Comparison of ENCODE assay signal across 8 mouse cellular contexts in genomic region chr10:71292254-71292653, GRCm38 (mm10). TPM values are rescaled to one million over a fixed set of nuclear protein-coding genes. Genes with fewer than 3 reads are reported as not detected.
DNase-seq lines count a peak whose midpoint lies in the region; ATAC-seq lines count a peak whose summit lies in the region.

No protein-coding gene starts in this region.

- 0 out of 2 replicates have a peak overlapping the region, but pooled peaks have one; percentile 26 for H3K4me2 ChIP-seq in forebrain, embryonic 11.5 days (ENCODE audit: low read depth, low read length, severe bottlenecking)
- no peak overlapping the region for H3K4me2 ChIP-seq in forebrain, embryonic 16.5 days (ENCODE audit: low read length)
- no peak overlapping the region for H3K4me2 ChIP-seq in hindbrain, embryonic 11.5 days (replicated peaks; ENCODE audit: low read depth, low read length)

- ATAC-seq in forebrain, embryonic 11.5 days (replicated peaks; ENCODE audit: low FRiP score): peak; percentile 53; the same call in 1 of the 2 replicates
- ATAC-seq in forebrain, embryonic 16.5 days: no peak
- peak; percentile 61 for ATAC-seq in hindbrain, embryonic 11.5 days (ENCODE audit: low FRiP score)
- no peak for ATAC-seq in erythroid progenitor cell, adult 5-6 weeks (replicated peaks; ENCODE audit: low FRiP score, poor library complexity, severe bottlenecking)

- WGBS in forebrain, embryonic 11.5 days: 41% methylated on average over 3 of the region's 11 CpGs
- WGBS in forebrain, embryonic 16.5 days: 16% methylated on average over 5 of the region's 11 CpGs
- WGBS in hindbrain, embryonic 11.5 days: 40% methylated on average over 3 of the region's 11 CpGs

- H3K4me3 ChIP-seq in forebrain, embryonic 11.5 days (ENCODE audit: low read depth, low read length): no peak overlapping the region
- H3K4me3 ChIP-seq in forebrain, embryonic 16.5 days (replicated peaks; ENCODE audit: low read length): no peak overlapping the region
- H3K4me3 ChIP-seq in hindbrain, embryonic 11.5 days (ENCODE audit: low read depth, low read length): no peak overlapping the region

- H3K27ac ChIP-seq in forebrain, embryonic 11.5 days (ENCODE audit: low read depth, low read length): no peak overlapping the region
- no peak overlapping the region for H3K27ac ChIP-seq in forebrain, embryonic 16.5 days (ENCODE audit: low read length)
- H3K27ac ChIP-seq in hindbrain, embryonic 11.5 days (ENCODE audit: low read depth, low read length): no peak overlapping the region

- no peak overlapping the region for H3K9ac ChIP-seq in forebrain, embryonic 11.5 days (ENCODE audit: low read length)
- H3K9ac ChIP-seq in forebrain, embryonic 16.5 days (replicated peaks; ENCODE audit: low read depth, low read length): no peak overlapping the region
- no peak overlapping the region for H3K9ac ChIP-seq in hindbrain, embryonic 11.5 days (ENCODE audit: low read depth, low read length)

- peaks cover 2% of the 10 kb centered on the region; the same call in 1 of the 2 replicates for H3K4me1 ChIP-seq in forebrain, embryonic 11.5 days (replicated peaks; ENCODE audit: control insufficient read depth, insufficient read depth, low read length)
- H3K4me1 ChIP-seq in forebrain, embryonic 16.5 days (replicated peaks; ENCODE audit: control insufficient read depth, insufficient read depth, low read length): 0 out of 2 replicates have a peak, but pooled peaks cover 3% of the 10 kb centered on the region
- H3K4me1 ChIP-seq in hindbrain, embryonic 11.5 days (replicated peaks; ENCODE audit: control insufficient read depth, insufficient read depth, low read length): no peaks in the 10 kb centered on the region

- no peaks in the 10 kb centered on the region for H3K9me3 ChIP-seq in forebrain, embryonic 11.5 days (ENCODE audit: control insufficient read depth, low read length)
- no peaks in the 10 kb centered on the region for H3K9me3 ChIP-seq in forebrain, embryonic 16.5 days (ENCODE audit: control insufficient read depth, low read length)
- H3K9me3 ChIP-seq in hindbrain, embryonic 11.5 days (ENCODE audit: control insufficient read depth, low read length): no peaks in the 10 kb centered on the region

- H3K36me3 ChIP-seq in forebrain, embryonic 11.5 days (ENCODE audit: control insufficient read depth, insufficient read depth, low read length): no peaks in the 10 kb centered on the region
- no peaks in the 10 kb centered on the region for H3K36me3 ChIP-seq in forebrain, embryonic 16.5 days (ENCODE audit: control insufficient read depth, insufficient read depth)
- H3K36me3 ChIP-seq in hindbrain, embryonic 11.5 days (ENCODE audit: control insufficient read depth, insufficient read depth, low read length): no peaks in the 10 kb centered on the region

- DNase-seq in forebrain, embryonic 11.5 days (ENCODE audit: low spot score): no peak
- peak; percentile 34 for DNase-seq in A20 (ENCODE audit: low read depth, low spot score)
- no peak for DNase-seq in hindbrain, embryonic 11.5 days (ENCODE audit: low spot score)
- DNase-seq in mesoderm, embryonic 11.5 days (ENCODE audit: low read depth, low spot score): peak; percentile 53
- no peak for DNase-seq in ovary, postnatal 14 days (ENCODE audit: low spot score)
- DNase-seq in kidney, adult 8-10 months: no peak

- no peaks in the 10 kb centered on the region for H3K27me3 ChIP-seq in forebrain, embryonic 11.5 days (ENCODE audit: control insufficient read depth, insufficient read depth, low read length)
- H3K27me3 ChIP-seq in forebrain, embryonic 16.5 days (replicated peaks; ENCODE audit: control insufficient read depth, insufficient read depth, low read length): no peaks in the 10 kb centered on the region
- no peaks in the 10 kb centered on the region for H3K27me3 ChIP-seq in hindbrain, embryonic 11.5 days (ENCODE audit: control insufficient read depth, insufficient read depth, low read length)

RNA-seq across cellular contexts. Expression of gene Ube2d1, which starts 7.2 kb away (rescaled TPM):
- polyA plus RNA-seq in forebrain, embryonic 11.5 days (2014; fragmentation: Nextera tagmentation; extraction: Ambion mirVana): 139 and 150 TPM in 2 replicates
- polyA plus RNA-seq in forebrain, embryonic 16.5 days (2015; fragmentation: Nextera tagmentation; extraction: Ambion mirVana): 186 and 198 TPM in 2 replicates
- 192 and 221 TPM in 2 replicates for polyA plus RNA-seq in hindbrain, embryonic 11.5 days (2014; fragmentation: Nextera tagmentation; extraction: Ambion mirVana)
- 19.3 and 24.5 TPM in 2 replicates for total RNA-seq in erythroid progenitor cell, adult 5-6 weeks (2015; ENCODE audit: low replicate concordance)
- total RNA-seq in erythroid progenitor cell, adult 5-6 weeks (2017; ENCODE audit: low replicate concordance): 0.83 and 4.2 TPM in 2 replicates

RNA-seq across cellular contexts. Expression of gene Cisd1, which starts 52.5 kb away (rescaled TPM):
- polyA plus RNA-seq in forebrain, embryonic 11.5 days (2014; fragmentation: Nextera tagmentation; extraction: Ambion mirVana): 137 and 139 TPM in 2 replicates
- polyA plus RNA-seq in forebrain, embryonic 16.5 days (2015; fragmentation: Nextera tagmentation; extraction: Ambion mirVana): 242 and 252 TPM in 2 replicates
- polyA plus RNA-seq in hindbrain, embryonic 11.5 days (2014; fragmentation: Nextera tagmentation; extraction: Ambion mirVana): 145 and 152 TPM in 2 replicates
- 23.4 and 27.2 TPM in 2 replicates for total RNA-seq in erythroid progenitor cell, adult 5-6 weeks (2015; ENCODE audit: low replicate concordance)
- total RNA-seq in erythroid progenitor cell, adult 5-6 weeks (2017; ENCODE audit: low replicate concordance): 4.8 and 13.0 TPM in 2 replicates

RNA-seq across cellular contexts. Expression of gene Tfam, which starts 54.2 kb away (rescaled TPM):
- 87.2 and 99.4 TPM in 2 replicates for polyA plus RNA-seq in forebrain, embryonic 11.5 days (2014; fragmentation: Nextera tagmentation; extraction: Ambion mirVana)
- polyA plus RNA-seq in forebrain, embryonic 16.5 days (2015; fragmentation: Nextera tagmentation; extraction: Ambion mirVana): 52.2 and 71.6 TPM in 2 replicates
- 93.9 and 101 TPM in 2 replicates for polyA plus RNA-seq in hindbrain, embryonic 11.5 days (2014; fragmentation: Nextera tagmentation; extraction: Ambion mirVana)
- total RNA-seq in erythroid progenitor cell, adult 5-6 weeks (2015; ENCODE audit: low replicate concordance): 14.8 and 17.6 TPM in 2 replicates
- 17.2 and 26.0 TPM in 2 replicates for total RNA-seq in erythroid progenitor cell, adult 5-6 weeks (2017; ENCODE audit: low replicate concordance)

RNA-seq across cellular contexts. Expression of gene Ipmk, which starts 55.3 kb away (rescaled TPM):
- polyA plus RNA-seq in forebrain, embryonic 11.5 days (2014; fragmentation: Nextera tagmentation; extraction: Ambion mirVana): 25.8 and 26.4 TPM in 2 replicates
- polyA plus RNA-seq in forebrain, embryonic 16.5 days (2015; fragmentation: Nextera tagmentation; extraction: Ambion mirVana): 18.8 and 20.1 TPM in 2 replicates
- polyA plus RNA-seq in hindbrain, embryonic 11.5 days (2014; fragmentation: Nextera tagmentation; extraction: Ambion mirVana): 20.9 and 21.4 TPM in 2 replicates
- total RNA-seq in erythroid progenitor cell, adult 5-6 weeks (2015; ENCODE audit: low replicate concordance): 23.5 and 35.0 TPM in 2 replicates
- total RNA-seq in erythroid progenitor cell, adult 5-6 weeks (2017; ENCODE audit: low replicate concordance): 16.9 and 22.6 TPM in 2 replicates

Comparison
In these comparisons a context has a peak if more than half of its experiments do, and no peak if none do; other contexts are left out.
1. ATAC-seq: peak in forebrain, embryonic 11.5 days (single experiment) and hindbrain, embryonic 11.5 days (single experiment); none in forebrain, embryonic 16.5 days (single experiment) and erythroid progenitor cell, adult 5-6 weeks (single experiment).
2. DNase-seq: peak in A20 (single experiment) and mesoderm, embryonic 11.5 days (single experiment); none in forebrain, embryonic 11.5 days (single experiment), hindbrain, embryonic 11.5 days (single experiment), ovary, postnatal 14 days (single experiment) and kidney, adult 8-10 months (0 of 2).